Mouse (Mus musculus): ENCODE results near the gene Rdx. TPM values are rescaled to one million over a fixed set of nuclear protein-coding genes. Genes with fewer than 3 reads are reported as not detected.

The Rdx gene
- 37.0 TPM for polyA plus RNA-seq (2017; shearing (Covaris generic))

GRCm38 (mm10) chr9:52047129-52047820 lies at the start of gene Rdx:
Gene Rdx (plus strand): TSS chr9:52047173.

Other genes with a start within 250 kb of the Rdx start
- gene Fdx1, start 83.6 kb upstream of the Rdx start, polyA plus RNA-seq (2017; shearing (Covaris generic)): 17.7 TPM
- 2.3 TPM for gene Zc3h12c, start 121.4 kb downstream of the Rdx start, polyA plus RNA-seq (2017; shearing (Covaris generic))

Measured in inflammation-experienced regulatory T-cells, adult 16 weeks (primary cell).